Mouse (Mus musculus) left cerebral cortex, adult 2 months (tissue): ENCODE measurements around the gene Eif4enif1. TPM values are rescaled to one million over a fixed set of nuclear protein-coding genes. Genes with fewer than 3 reads are reported as not detected.

Source experiments
- DNase-seq, 2 experiments: peaks; one replicate each; pipeline ENCODE4 v3.0.0; 2021 to 2022; ENCODE audit warnings: low spot score in 2 of 2, mixed read lengths in 1 of 2; ENCODE audit errors: extremely low spot score in 1 of 2
- H3K27ac ChIP-seq: fragments of 200-600 bp; 2 replicates; pipeline ENCODE4 v1.8.1; 2022
- H3K4me3 ChIP-seq: fragments of 200-600 bp; 2 replicates; pipeline ENCODE4 v1.8.1; 2022
- CTCF ChIP-seq: fragments of 200-600 bp; IDR thresholded peaks from 2 replicates; pipeline ENCODE4 v1.8.1; 2022; ENCODE audit warnings: antibody characterized with exemption, mild to moderate bottlenecking, moderate library complexity
- intact Hi-C: fragments of 180-260 bp; cut with DNase I; formaldehyde crosslinking; loops from one replicate; pipeline ENCODE4 v1.15.1; 2025
- total RNA-seq, 2 experiments: library from RNA; stranded (reverse); gene quantifications; 2 replicates each; pipeline ENCODE4 v1.2.3; 2021

The Eif4enif1 gene
- total RNA-seq, 2 experiments from 2014 or later, result 71.1 to 72.6 TPM

- Histone ChIP-seq H3K4me3 (peak overlapping the region; percentile 75), H3K27ac (peak overlapping the region; percentile 100)
- peak; percentile 73 to 78 for DNase-seq
- intact Hi-C loops, result no loop called here
- no peak for TF ChIP-seq CTCF
These were observed 87.2 kb downstream of the Eif4enif1 start for GRCm38 (mm10) chr11:3289302-3289802.

DNA sequence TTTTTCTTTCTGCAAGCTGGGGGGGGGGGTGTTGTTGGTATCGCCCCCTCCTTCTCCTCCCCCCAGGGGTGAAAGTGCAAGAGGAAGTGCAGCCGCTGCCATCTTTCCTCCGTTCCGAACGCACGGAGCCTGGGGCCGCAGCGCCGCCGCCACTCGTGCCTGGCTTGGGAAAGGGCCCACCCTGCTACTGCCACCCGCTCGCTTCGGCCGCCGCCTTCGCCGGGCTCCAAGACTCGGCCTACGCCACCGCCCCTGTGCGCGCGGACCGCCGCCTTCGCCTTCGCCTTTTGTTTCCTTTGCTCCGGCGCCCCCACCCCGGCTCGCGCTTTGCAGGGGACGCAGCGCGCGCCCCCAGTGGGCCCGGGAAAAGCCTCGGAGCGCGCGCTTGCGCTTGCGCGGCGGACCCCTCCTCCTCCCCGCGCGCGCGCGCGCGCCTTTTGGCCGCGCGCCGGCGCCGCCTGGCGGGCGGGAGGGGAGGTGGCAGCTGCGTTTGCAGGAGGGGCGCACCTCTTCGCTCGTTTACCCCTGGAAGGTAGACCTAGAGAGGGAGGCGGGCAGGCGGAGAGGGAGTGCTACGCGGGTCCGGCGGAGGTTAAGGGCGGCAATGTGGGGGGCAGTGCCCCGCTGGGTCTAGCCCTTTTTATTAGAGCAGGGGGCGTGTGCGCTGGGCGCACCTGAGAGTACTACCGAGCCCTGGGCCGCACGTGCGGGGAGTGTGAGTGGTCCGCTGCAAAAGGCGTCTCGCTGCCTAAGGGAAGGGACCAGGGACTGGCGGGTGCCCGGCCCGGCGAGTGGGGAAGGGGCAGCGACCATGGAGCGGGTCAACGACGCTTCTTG, 87.8 kb downstream of the Eif4enif1 start:
- peak overlapping the region; percentile 75 for H3K4me3 ChIP-seq
- DNase-seq, result peak; percentile 86 to 87
- peak overlapping the region; percentile 100 for H3K27ac ChIP-seq
- intact Hi-C loops, result loop anchor here (1.0 to 2.0 kb wide), 4 partner anchors 24 to 88 kb away; partner anchors contain the start of genes Drg1, Eif4enif1 and Pik3ip1
- TF ChIP-seq CTCF, result peak; percentile 84

- DNase-seq, result peak; percentile 60 to 67
- TF ChIP-seq CTCF, result no peak
- intact Hi-C loops, result loop anchor here (1.0 to 2.0 kb wide), 4 partner anchors 24 to 88 kb away; partner anchors contain the start of genes Drg1, Eif4enif1 and Pik3ip1
- peak overlapping the region; percentile 75 for H3K4me3 ChIP-seq
- peak overlapping the region; percentile 100 for H3K27ac ChIP-seq
These were observed 88.6 kb downstream of the Eif4enif1 start for GRCm38 (mm10) chr11:3290640-3291310.

GRCm38 (mm10) chr11:3291311-3292061, 89.3 kb downstream of the Eif4enif1 start:
- peak overlapping the region; percentile 75 for H3K4me3 ChIP-seq
- peak in 1 of 2 experiments; percentile 38 for DNase-seq
- H3K27ac ChIP-seq, result peak overlapping the region; percentile 100
- TF ChIP-seq CTCF, result no peak
- intact Hi-C loops, result loop anchor here (2.0 kb wide), 2 partner anchors 23 to 39 kb away; partner anchors contain the start of gene Pik3ip1

DNA sequence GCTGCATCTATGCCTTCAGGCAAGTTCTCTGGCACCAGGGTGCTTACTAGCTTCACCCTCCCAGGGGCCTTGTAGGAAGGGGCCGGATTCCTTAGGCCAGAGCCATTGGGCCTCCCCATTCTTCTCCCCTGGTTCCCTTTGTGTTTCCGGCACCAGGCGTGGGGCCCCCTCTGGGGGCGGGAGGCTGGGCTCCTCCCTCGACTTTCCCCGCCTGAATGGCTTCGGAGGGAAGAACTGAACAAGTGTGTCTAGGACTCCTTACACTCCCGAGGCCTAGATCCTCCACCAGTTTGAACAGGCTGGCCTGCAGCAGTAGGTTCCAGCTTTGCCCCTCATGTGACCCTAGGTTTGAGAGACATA, 89.8 kb downstream of the Eif4enif1 start:
- intact Hi-C loops, result no loop called here
- DNase-seq, result peak; percentile 40 to 48
- Histone ChIP-seq H3K27ac (peak overlapping the region; percentile 100), H3K4me3 (peak overlapping the region; percentile 75)
- no peak for TF ChIP-seq CTCF

GRCm38 (mm10) chr11:3292711-3293249, 90.6 kb downstream of the Eif4enif1 start:
- H3K4me3 ChIP-seq, result peak overlapping the region; percentile 75
- no peak for DNase-seq
- peak overlapping the region; percentile 100 for H3K27ac ChIP-seq
- intact Hi-C loops, result no loop called here
- no peak for TF ChIP-seq CTCF

DNA sequence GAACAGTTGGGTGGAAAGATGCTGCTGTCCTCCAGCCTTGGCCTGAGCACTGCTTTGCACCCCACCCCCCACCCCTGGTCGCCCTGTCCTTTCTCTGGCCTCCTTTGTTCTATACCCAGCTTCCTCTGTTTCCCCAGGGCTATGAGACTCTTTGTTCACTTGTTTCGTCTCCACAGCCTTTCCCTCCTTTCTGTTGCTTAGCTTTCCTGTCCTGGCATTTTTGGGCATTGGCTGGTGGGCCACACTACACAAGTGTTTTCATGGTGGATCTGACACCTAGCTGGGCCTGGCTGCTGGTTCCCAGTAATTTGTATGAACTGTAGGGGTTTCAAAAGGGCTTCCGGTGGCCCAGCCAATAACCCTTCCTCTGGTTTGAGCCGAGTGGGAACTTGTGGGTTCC, 91.2 kb downstream of the Eif4enif1 start:
- DNase-seq, result no peak
- TF ChIP-seq CTCF, result no peak
- H3K27ac ChIP-seq, result peak overlapping the region; percentile 100; the same call in 1 of the 2 replicates
- intact Hi-C loops, result no loop called here
- H3K4me3 ChIP-seq, result peak overlapping the region; percentile 5; the same call in 1 of the 2 replicates

Other genes starting within 250 kb of the Eif4enif1 start
- 10 to 100 TPM; 73.5 to 78.7 TPM for gene Sfi1, start 8.9 kb upstream of the Eif4enif1 start, total RNA-seq
- gene Drg1, start 64.0 kb downstream of the Eif4enif1 start, total RNA-seq, result 10 to 100 TPM; 79.5 to 92.1 TPM
- gene Patz1, start 86.5 kb downstream of the Eif4enif1 start, total RNA-seq, result 10 to 100 TPM; 41.5 to 46.9 TPM
- 10 to 100 TPM; 28.1 to 31.5 TPM for gene Pik3ip1, start 128.0 kb downstream of the Eif4enif1 start, total RNA-seq
- gene Limk2, start 206.8 kb downstream of the Eif4enif1 start, total RNA-seq, result 100 to 1,000 TPM in 1 of 2 experiments, 10 to 100 TPM in 1; 97.5 to 109 TPM
- gene Rnf185, start 250.0 kb downstream of the Eif4enif1 start, total RNA-seq, result 10 to 100 TPM; 26.4 to 27.6 TPM